Mouse (Mus musculus) neural tube, embryonic 12.5 days (tissue): ENCODE measurements around the gene Pkp1. TPM values are rescaled to one million over a fixed set of nuclear protein-coding genes. Genes with fewer than 3 reads are reported as not detected.

Source experiments
- ATAC-seq: fragments of 200-750 bp; cut with Nextera tagmentation; 2 replicates; pipeline ENCODE4 v1.8.0; 2017; ENCODE audit warnings: low read depth, mild to moderate bottlenecking, moderate TSS enrichment, moderate library complexity; ENCODE audit not compliant: low FRiP score
- H3K27ac ChIP-seq: fragments of 300-500 bp; sonication (generic); 2 replicates; pipeline ENCODE4 v1.5.1; 2016
- H3K27me3 ChIP-seq: fragments of 300-500 bp; sonication (generic); replicated peaks from 2 replicates; pipeline ENCODE4 v1.6.1; 2016; ENCODE audit warnings: mild to moderate bottlenecking
- H3K36me3 ChIP-seq: fragments of 300-500 bp; sonication (generic); 2 replicates; pipeline ENCODE4 v1.6.1; 2016; ENCODE audit warnings: mild to moderate bottlenecking
- H3K4me1 ChIP-seq: fragments of 300-500 bp; sonication (generic); 2 replicates; pipeline ENCODE4 v1.6.1; 2016
- H3K4me2 ChIP-seq: fragments of 300-500 bp; sonication (generic); replicated peaks from 2 replicates; pipeline ENCODE4 v1.6.1; 2016; ENCODE audit warnings: mild to moderate bottlenecking
- H3K4me3 ChIP-seq: fragments of 300-500 bp; sonication (generic); 2 replicates; pipeline ENCODE4 v1.5.1; 2016
- H3K9ac ChIP-seq: fragments of 300-500 bp; sonication (generic); 2 replicates; pipeline ENCODE4 v1.6.1; 2016; ENCODE audit warnings: mild to moderate bottlenecking
- H3K9me3 ChIP-seq: fragments of 300-500 bp; sonication (generic); 2 replicates; pipeline ENCODE4 v1.6.1; 2016; ENCODE audit warnings: mild to moderate bottlenecking
- WGBS: fragments of 180-500 bp; shearing (Covaris S2); methylation state at CpG from one replicate; pipeline ENCODE4 v1.1.7; 2016; 5-methylcytosine and 5-hydroxymethylcytosine counted together
- polyA plus RNA-seq: library from polyadenylated mRNA; unstranded; fragments of >200 nt; fragmentation: Nextera tagmentation; extraction: Ambion mirVana; gene quantifications from 2 replicates; pipeline ENCODE4 v1.2.1, GENCODE M21; 2016

Pkp1 gene
- polyA plus RNA-seq, 1 experiment from 2014 or later = 0.25 TPM

DNA sequence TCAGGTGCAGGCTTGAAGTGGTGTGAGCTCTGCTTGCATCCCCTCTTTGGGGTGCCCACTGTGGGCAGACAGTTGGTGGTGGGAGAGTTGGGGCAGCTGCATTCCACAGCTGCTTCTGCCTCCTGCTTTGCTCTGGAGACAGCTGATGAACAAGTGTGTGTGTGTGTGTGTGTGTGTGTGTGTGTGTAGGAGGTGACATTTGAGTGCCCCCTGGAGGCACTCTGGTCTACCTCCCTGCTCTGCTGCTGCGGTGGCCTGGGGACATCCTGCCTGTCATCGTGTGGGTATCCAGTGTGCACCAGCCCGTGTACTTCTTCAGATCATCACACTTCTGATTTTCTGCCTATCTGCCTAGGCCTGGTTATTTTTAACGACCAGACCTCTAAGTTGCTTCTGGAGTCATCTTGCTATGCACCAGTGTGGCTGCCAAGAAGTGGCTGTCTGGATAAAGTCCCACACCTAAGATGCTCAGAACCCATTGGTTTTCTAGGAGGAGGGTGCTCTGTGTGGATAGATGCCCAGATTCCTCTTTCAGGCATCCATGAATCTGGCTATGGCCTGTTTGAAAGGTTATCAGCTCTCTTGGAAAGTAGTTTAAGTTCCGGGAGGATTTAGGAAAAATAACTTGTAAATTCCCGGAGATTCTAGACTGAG lies 84.7 kb downstream of the Pkp1 start:
- Histone ChIP-seq H3K4me1 (no peaks in the 10 kb centered on the region), H3K36me3 (no peaks in the 10 kb centered on the region), H3K9me3 (no peaks in the 10 kb centered on the region), H3K4me2 (no peak overlapping the region), H3K27me3 (no peaks in the 10 kb centered on the region), H3K4me3 (no peak overlapping the region), H3K9ac (no peak overlapping the region), H3K27ac (no peak overlapping the region)
- 85% methylated on average over 6 of the region's 6 CpGs for WGBS
- no peak for ATAC-seq

DNA sequence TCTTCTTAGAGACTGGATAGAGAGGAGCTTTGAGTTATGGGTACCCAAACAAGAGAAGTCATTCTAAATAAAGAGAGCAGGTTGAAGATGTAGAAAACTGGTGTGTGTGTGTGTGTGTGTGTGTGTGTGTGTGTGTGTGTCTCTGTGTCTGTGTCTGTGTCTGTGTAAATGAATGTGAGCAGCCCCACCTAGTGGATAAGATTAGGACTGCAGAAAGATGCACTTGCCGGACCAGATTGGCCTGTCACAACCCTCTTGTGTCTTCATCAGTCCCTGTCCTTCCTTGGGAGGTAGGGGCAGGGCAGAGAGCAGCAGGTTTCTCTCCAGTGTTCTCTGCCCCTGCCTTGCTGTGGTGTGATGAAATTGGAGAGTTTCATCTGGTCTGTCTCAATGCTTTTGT lies 90.1 kb downstream of the Pkp1 start:
- no peak for ATAC-seq
- 32% methylated on average over 1 of the region's 1 CpGs for WGBS

DNA sequence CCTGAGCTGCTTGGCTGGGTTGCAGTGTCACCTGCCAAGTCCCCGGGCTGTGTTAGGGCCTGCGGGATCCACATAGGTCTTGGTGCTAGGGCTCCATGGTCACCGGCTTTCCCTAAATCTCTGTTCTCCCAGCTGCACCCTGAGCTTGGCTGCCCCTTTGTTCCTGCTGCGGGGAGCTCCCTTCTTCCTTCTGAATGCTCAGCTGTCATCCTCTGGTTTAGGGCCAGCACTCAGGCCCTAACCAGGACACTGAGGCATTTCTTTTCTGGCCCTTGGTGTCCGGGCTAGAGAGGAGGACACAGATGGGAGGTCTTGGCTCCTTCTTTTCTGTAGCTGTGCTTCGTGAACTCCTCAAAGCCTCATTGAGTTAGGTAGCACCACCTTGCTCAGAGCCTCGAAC lies 97.2 kb downstream of the Pkp1 start:
- no peak overlapping the region for H3K9ac ChIP-seq
- no peaks in the 10 kb centered on the region for H3K9me3 ChIP-seq
- H3K4me3 ChIP-seq = no peak overlapping the region
- 73% methylated on average over 7 of the region's 7 CpGs for WGBS
- H3K4me1 ChIP-seq = peaks cover 12% of the 10 kb centered on the region
- peaks cover 49% of the 10 kb centered on the region for H3K27me3 ChIP-seq
- ATAC-seq = no peak
- H3K36me3 ChIP-seq = no peaks in the 10 kb centered on the region
- H3K27ac ChIP-seq = no peak overlapping the region
- no peak overlapping the region for H3K4me2 ChIP-seq

More for the DNA sequence above, 90.1 kb downstream of the Pkp1 start:
- Histone ChIP-seq H3K27ac (no peak overlapping the region), H3K4me3 (no peak overlapping the region), H3K27me3 (no peaks in the 10 kb centered on the region), H3K9me3 (no peaks in the 10 kb centered on the region), H3K4me2 (no peak overlapping the region), H3K36me3 (no peaks in the 10 kb centered on the region), H3K4me1 (no peaks in the 10 kb centered on the region), H3K9ac (no peak overlapping the region)

Other genes starting within 250 kb of the Pkp1 start
- 44.9 and 45.1 TPM in 2 replicates for gene Csrp1, start 199.1 kb downstream of the Pkp1 start, polyA plus RNA-seq
- gene Phlda3, start 153.1 kb downstream of the Pkp1 start, polyA plus RNA-seq = 21.9 and 24.1 TPM in 2 replicates
- 27.4 and 41.5 TPM in 2 replicates for gene Tnni1, start 139.8 kb downstream of the Pkp1 start, polyA plus RNA-seq
- gene Lad1, start 100.6 kb downstream of the Pkp1 start, polyA plus RNA-seq = 0.68 and 0.75 TPM in 2 replicates
- 13.3 and 19.4 TPM in 2 replicates for gene Tnnt2, start 82.9 kb downstream of the Pkp1 start, polyA plus RNA-seq
- not detected in 2 replicates for gene Igfn1, start 87.1 kb upstream of the Pkp1 start, polyA plus RNA-seq
- 151 and 152 TPM in 2 replicates for gene Tmem9, start 88.9 kb upstream of the Pkp1 start, polyA plus RNA-seq
- gene Ascl5, start 131.6 kb upstream of the Pkp1 start, polyA plus RNA-seq = not detected in 2 replicates
- gene Cacna1s, start 133.5 kb upstream of the Pkp1 start, polyA plus RNA-seq = 0.81 and 0.93 TPM in 2 replicates
- 35.9 and 37.1 TPM in 2 replicates for gene Kif21b, start 212.2 kb upstream of the Pkp1 start, polyA plus RNA-seq